Mouse (Mus musculus): ENCODE data around the gene Gm9803.

- no peak for TF ChIP-seq TAL1 (IDR thresholded peaks at IDR 0.05; ENCODE audit: low read length)
- TF ChIP-seq GATA1 (IDR thresholded peaks at IDR 0.05; ENCODE audit: low read length) = no peak
Observed at GRCm38 (mm10) chr10:43504291-43504690, 19.6 kb upstream of the Gm9803 start.
